In genomic region chr8:125268181-125268705, GRCm38 (mm10) we compare ENCODE assay signal across 19 mouse cellular contexts.
DNase-seq lines count a peak whose midpoint lies in the region; ATAC-seq lines count a peak whose summit lies in the region.
"Had no signal": no experiment of that assay in that cellular context is flagged by ENCODE, and none has a peak within 500 bp of the region (broad histone marks: within the 10 kb centered on the region; RNA-seq: fewer than 3 reads in every experiment).

No protein-coding gene starts in this region.

- H3K4me2 ChIP-seq in midbrain, embryonic 14.5 days (ENCODE audit: low read length), result no peak overlapping the region
- H3K4me2 ChIP-seq: embryonic facial prominence, embryonic 15.5 days; limb, embryonic 15.5 days; neural tube, embryonic 15.5 days had no signal

- H3K36me3 ChIP-seq in midbrain, embryonic 14.5 days (ENCODE audit: control insufficient read depth, insufficient read depth, low read length), result no peaks in the 10 kb centered on the region
- no peaks in the 10 kb centered on the region for H3K36me3 ChIP-seq in midbrain, embryonic 10.5 days
- H3K36me3 ChIP-seq: embryonic facial prominence, embryonic 15.5 days; limb, embryonic 15.5 days; neural tube, embryonic 15.5 days had no signal

- H3K9ac ChIP-seq in midbrain, embryonic 14.5 days (replicated peaks; ENCODE audit: low read length), result no peak overlapping the region
- H3K9ac ChIP-seq: embryonic facial prominence, embryonic 15.5 days; limb, embryonic 15.5 days; neural tube, embryonic 15.5 days had no signal

- no peak overlapping the region for H3K4me3 ChIP-seq in midbrain, embryonic 14.5 days (replicated peaks; ENCODE audit: low read depth, low read length)
- no peak overlapping the region for H3K4me3 ChIP-seq in midbrain, embryonic 10.5 days
- H3K4me3 ChIP-seq: embryonic facial prominence, embryonic 15.5 days; limb, embryonic 15.5 days; myocyte; neural tube, embryonic 15.5 days had no signal

- H3K27me3 ChIP-seq in midbrain, embryonic 14.5 days (ENCODE audit: control insufficient read depth, insufficient read depth, low read length), result no peaks in the 10 kb centered on the region
- peaks cover 57% of the 10 kb centered on the region for H3K27me3 ChIP-seq in midbrain, embryonic 10.5 days (ENCODE audit: low read depth, poor library complexity, severe bottlenecking)
- H3K27me3 ChIP-seq: limb, embryonic 15.5 days had no signal

- ATAC-seq in midbrain, embryonic 14.5 days (ENCODE audit: low FRiP score, low TSS enrichment), result no peak

- WGBS in midbrain, embryonic 14.5 days, result 49% methylated on average over 6 of the region's 6 CpGs
- WGBS in midbrain, embryonic 10.5 days, result 84% methylated on average over 6 of the region's 6 CpGs

- DNase-seq in cerebellum, postnatal 10 days, result peak; percentile 68 to 72
- no peak for DNase-seq in cerebellum, adult 8-10 months
- DNase-seq in heart, postnatal 4 days, result peak; percentile 47
- no peak for DNase-seq in heart, adult 18-20 months
- DNase-seq in midbrain, embryonic 14.5 days, result peak; percentile 70
- no peak for DNase-seq in midbrain, embryonic 10.5 days (ENCODE audit: low spot score)
- DNase-seq in lung, postnatal 36 days, result peak; percentile 65
- DNase-seq in B cell, adult 2 months, result no peak
- DNase-seq: adrenal gland, adult 8-10 months; cerebellum, adult 18-20 months; gastrocnemius, postnatal 36 days; kidney, adult 8-10 months; layer of hippocampus, adult 9-11 months; retina, postnatal 1 day; thymus, postnatal 4 days had no signal

- H3K4me1 ChIP-seq in midbrain, embryonic 14.5 days (ENCODE audit: control insufficient read depth, insufficient read depth, low read length), result peaks cover 5% of the 10 kb centered on the region
- peaks cover 33% of the 10 kb centered on the region for H3K4me1 ChIP-seq in midbrain, embryonic 10.5 days
- H3K4me1 ChIP-seq: limb, embryonic 15.5 days had no signal

- H3K9me3 ChIP-seq in midbrain, embryonic 14.5 days (ENCODE audit: control insufficient read depth, low read length), result no peaks in the 10 kb centered on the region
- H3K9me3 ChIP-seq in midbrain, embryonic 10.5 days (replicated peaks), result no peaks in the 10 kb centered on the region
- H3K9me3 ChIP-seq: embryonic facial prominence, embryonic 15.5 days; limb, embryonic 15.5 days; neural tube, embryonic 15.5 days had no signal

- H3K27ac ChIP-seq in midbrain, embryonic 14.5 days (replicated peaks; ENCODE audit: low read depth, low read length), result no peak overlapping the region
- H3K27ac ChIP-seq in midbrain, embryonic 10.5 days (replicated peaks), result no peak overlapping the region
- H3K27ac ChIP-seq: embryonic facial prominence, embryonic 15.5 days; limb, embryonic 15.5 days; neural tube, embryonic 15.5 days had no signal

Comparison
In these comparisons a context has a peak if more than half of its experiments do, and no peak if none do; other contexts are left out.
1. DNase-seq: peak in cerebellum, postnatal 10 days (2 of 2), heart, postnatal 4 days (single experiment), midbrain, embryonic 14.5 days (single experiment) and lung, postnatal 36 days (single experiment); none in cerebellum, adult 8-10 months (single experiment), heart, adult 18-20 months (0 of 2), midbrain, embryonic 10.5 days (single experiment) and B cell, adult 2 months (0 of 2).